Mouse (Mus musculus) forebrain, embryonic 13.5 days (tissue): ENCODE results near the gene Ddx41. TPM values are rescaled to one million over a fixed set of nuclear protein-coding genes. Genes with fewer than 3 reads are reported as not detected.
A peak's percentile ranks its signal among the peaks of the same experiment; 100 is the strongest.

Source experiments
- ATAC-seq: fragments of 200-750 bp; cut with Nextera tagmentation; 2 replicates; pipeline ENCODE4 v1.8.0; 2017
- H3K27ac ChIP-seq: fragments of 300-500 bp; sonication (generic); 2 replicates; pipeline ENCODE4 v1.5.1; 2015; ENCODE audit warnings: inconsistent platforms, mild to moderate bottlenecking, moderate library complexity
- H3K27me3 ChIP-seq: fragments of 300-500 bp; sonication (generic); 2 replicates; pipeline ENCODE4 v1.6.1; 2015; ENCODE audit warnings: mild to moderate bottlenecking, inconsistent platforms
- H3K36me3 ChIP-seq: fragments of 300-500 bp; sonication (generic); 2 replicates; pipeline ENCODE4 v1.6.1; 2015; ENCODE audit warnings: mild to moderate bottlenecking, inconsistent platforms; ENCODE audit not compliant: poor library complexity, severe bottlenecking
- H3K4me1 ChIP-seq: fragments of 300-500 bp; sonication (generic); 2 replicates; pipeline ENCODE4 v1.6.1; 2015; ENCODE audit warnings: inconsistent platforms
- H3K4me2 ChIP-seq: fragments of 300-500 bp; sonication (generic); 2 replicates; pipeline ENCODE4 v1.6.1; 2015; ENCODE audit warnings: inconsistent platforms, mild to moderate bottlenecking, moderate library complexity
- H3K4me3 ChIP-seq: fragments of 300-500 bp; sonication (generic); 2 replicates; pipeline ENCODE4 v1.5.1; 2015; ENCODE audit warnings: mild to moderate bottlenecking, inconsistent platforms
- H3K9ac ChIP-seq: fragments of 300-500 bp; sonication (generic); 2 replicates; pipeline ENCODE4 v1.6.1; 2015; ENCODE audit warnings: mild to moderate bottlenecking, inconsistent platforms
- H3K9me3 ChIP-seq: fragments of 300-500 bp; sonication (generic); replicated peaks from 2 replicates; pipeline ENCODE4 v1.6.1; 2016; ENCODE audit warnings: inconsistent platforms
- WGBS: fragments of 180-500 bp; shearing (Covaris S2); methylation state at CpG from one replicate; pipeline ENCODE4 v1.1.7; 2015; 5-methylcytosine and 5-hydroxymethylcytosine counted together
- polyA plus RNA-seq: library from polyadenylated mRNA; unstranded; fragments of >200 nt; fragmentation: Nextera tagmentation; extraction: Ambion mirVana; gene quantifications from 2 replicates; pipeline ENCODE4 v1.2.1, GENCODE M21; 2015

The Ddx41 gene
- polyA plus RNA-seq, 1 experiment from 2014 or later, result 67.3 TPM

DNA sequence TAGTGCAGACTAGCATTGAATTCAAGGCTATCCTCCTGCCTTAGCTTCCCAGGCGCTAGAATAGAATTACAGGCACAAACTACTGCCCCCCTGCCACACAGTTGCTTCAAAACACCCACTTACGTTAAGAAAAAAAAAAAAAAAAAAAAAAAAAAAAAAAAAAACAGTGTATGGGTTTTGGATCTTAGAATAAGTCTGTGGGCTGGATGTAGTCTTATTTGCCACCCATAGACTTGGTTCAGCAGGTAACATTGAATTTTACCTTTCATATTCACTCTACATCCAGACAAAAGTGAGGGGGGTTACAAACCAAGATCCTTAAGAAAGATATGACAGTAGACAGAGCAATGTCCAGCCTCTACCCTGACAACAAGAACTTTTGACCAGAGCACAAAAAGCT lies 31.5 kb upstream of the Ddx41 start:
- Histone ChIP-seq H3K4me2 (no peak overlapping the region), H3K4me1 (peaks cover 39% of the 10 kb centered on the region), H3K27ac (no peak overlapping the region), H3K9me3 (no peaks in the 10 kb centered on the region), H3K9ac (no peak overlapping the region), H3K36me3 (peaks cover 46% of the 10 kb centered on the region), H3K4me3 (no peak overlapping the region), H3K27me3 (no peaks in the 10 kb centered on the region)
- no peak for ATAC-seq
- 95% methylated on average over 2 of the region's 2 CpGs for WGBS

- no peak overlapping the region; the same call in 1 of the 2 replicates for H3K9ac ChIP-seq
- 85% methylated on average over 6 of the region's 6 CpGs for whole genome bisulfite sequencing
These were observed 30.5 kb upstream of the Ddx41 start for GRCm38 (mm10) chr13:55567001-55567400.

DNA sequence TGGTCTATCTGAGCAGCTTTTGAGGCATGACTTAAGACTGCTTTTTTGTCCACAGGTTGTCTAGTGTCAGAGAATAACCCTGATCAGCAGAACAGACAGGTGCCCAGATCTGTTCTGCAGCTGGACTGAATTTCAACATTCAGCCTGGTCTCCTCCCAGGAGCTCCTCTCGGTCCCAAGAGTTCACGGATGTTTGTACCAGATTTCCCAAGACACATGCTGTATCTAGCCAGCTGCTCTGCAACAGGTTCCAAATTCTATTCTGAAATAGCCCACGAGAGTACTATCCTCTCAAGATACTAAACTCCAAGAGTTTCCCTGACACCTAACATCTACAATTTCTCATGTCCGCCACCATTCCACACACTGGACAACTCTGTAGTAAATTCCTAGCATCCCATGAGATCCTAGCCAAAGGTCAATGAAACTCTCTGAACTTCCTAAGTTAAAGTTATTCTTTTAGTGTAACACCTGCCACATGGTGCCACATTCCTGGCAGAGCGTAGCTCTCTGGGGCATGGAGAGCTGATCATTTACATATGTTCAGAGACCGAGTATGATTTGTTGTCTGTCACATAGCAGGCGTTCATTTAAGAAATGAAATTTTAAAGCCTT lies 26.9 kb upstream of the Ddx41 start:
- H3K27ac ChIP-seq, result no peak overlapping the region
- no peak overlapping the region for H3K4me3 ChIP-seq
- no peak overlapping the region for H3K4me2 ChIP-seq
- H3K9ac ChIP-seq, result no peak overlapping the region
- WGBS, result 96% methylated on average over 7 of the region's 7 CpGs
- H3K4me1 ChIP-seq, result peaks cover 13% of the 10 kb centered on the region
- H3K36me3 ChIP-seq, result peaks cover 48% of the 10 kb centered on the region
- H3K27me3 ChIP-seq, result no peaks in the 10 kb centered on the region
- ATAC-seq, result no peak
- no peaks in the 10 kb centered on the region for H3K9me3 ChIP-seq

More at GRCm38 (mm10) chr13:55567001-55567400, 30.5 kb upstream of the Ddx41 start:
- H3K4me2 ChIP-seq, result no peak overlapping the region
- peaks cover 47% of the 10 kb centered on the region for H3K36me3 ChIP-seq
- H3K9me3 ChIP-seq, result no peaks in the 10 kb centered on the region
- ATAC-seq, result no peak
- H3K27ac ChIP-seq, result no peak overlapping the region
- H3K4me3 ChIP-seq, result 0 out of 2 replicates have a peak overlapping the region, but pooled peaks have one; percentile 3
- no peaks in the 10 kb centered on the region for H3K27me3 ChIP-seq
- H3K4me1 ChIP-seq, result peaks cover 35% of the 10 kb centered on the region

- no peaks in the 10 kb centered on the region for H3K4me1 ChIP-seq
- no peak overlapping the region for H3K27ac ChIP-seq
- 82% methylated on average over 6 of the region's 6 CpGs for whole genome bisulfite sequencing
- H3K9ac ChIP-seq, result no peak overlapping the region
- H3K4me3 ChIP-seq, result no peak overlapping the region
- no peaks in the 10 kb centered on the region for H3K27me3 ChIP-seq
- H3K9me3 ChIP-seq, result no peaks in the 10 kb centered on the region
- H3K4me2 ChIP-seq, result no peak overlapping the region
- peaks cover 50% of the 10 kb centered on the region for H3K36me3 ChIP-seq
- ATAC-seq, result no peak
These were observed 21.0 kb upstream of the Ddx41 start for GRCm38 (mm10) chr13:55557499-55557898.

- Histone ChIP-seq H3K9ac (no peak overlapping the region), H3K36me3 (peaks cover 63% of the 10 kb centered on the region), H3K4me2 (no peak overlapping the region), H3K9me3 (no peaks in the 10 kb centered on the region), H3K4me3 (no peak overlapping the region), H3K27ac (no peak overlapping the region), H3K4me1 (no peaks in the 10 kb centered on the region), H3K27me3 (no peaks in the 10 kb centered on the region)
- no peak for ATAC-seq
- 92% methylated on average over 9 of the region's 9 CpGs for WGBS
These were observed 19.5 kb upstream of the Ddx41 start for GRCm38 (mm10) chr13:55555921-55556320.

GRCm38 (mm10) chr13:55549061-55549460 lies 12.6 kb upstream of the Ddx41 start:
- no peak overlapping the region for H3K9ac ChIP-seq
- no peaks in the 10 kb centered on the region for H3K9me3 ChIP-seq
- no peak overlapping the region for H3K4me2 ChIP-seq
- WGBS, result 90% methylated on average over 15 of the region's 15 CpGs
- ATAC-seq, result no peak
- H3K27me3 ChIP-seq, result no peaks in the 10 kb centered on the region
- no peak overlapping the region for H3K27ac ChIP-seq
- H3K4me1 ChIP-seq, result no peaks in the 10 kb centered on the region
- H3K36me3 ChIP-seq, result peaks cover 98% of the 10 kb centered on the region
- no peak overlapping the region for H3K4me3 ChIP-seq

DNA sequence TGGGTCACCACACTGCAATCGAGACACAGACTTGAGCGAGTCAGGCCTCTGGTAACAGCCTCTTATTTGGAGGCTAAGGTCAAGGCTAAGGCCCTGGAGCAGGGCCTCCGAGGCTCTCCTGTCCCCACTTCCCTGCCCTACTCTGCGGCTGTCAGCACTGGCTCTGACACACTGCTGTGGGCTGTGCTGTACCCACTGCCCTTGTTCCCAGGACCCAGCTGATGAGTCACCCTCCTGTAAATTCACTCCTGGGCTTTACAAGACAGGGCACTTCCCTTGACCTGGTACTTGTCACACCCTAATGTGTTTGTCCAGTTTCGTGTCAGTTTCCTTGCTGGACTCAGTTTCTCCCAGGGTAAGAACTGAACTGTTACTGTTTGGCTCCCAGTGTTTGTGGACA lies 12.0 kb upstream of the Ddx41 start:
- WGBS, result 94% methylated on average over 5 of the region's 5 CpGs
- no peaks in the 10 kb centered on the region for H3K4me1 ChIP-seq
- H3K9ac ChIP-seq, result no peak overlapping the region
- ATAC-seq, result no peak
- no peaks in the 10 kb centered on the region for H3K27me3 ChIP-seq
- peaks cover 98% of the 10 kb centered on the region for H3K36me3 ChIP-seq
- no peak overlapping the region for H3K4me2 ChIP-seq
- no peak overlapping the region for H3K27ac ChIP-seq
- no peak overlapping the region for H3K4me3 ChIP-seq
- H3K9me3 ChIP-seq, result no peaks in the 10 kb centered on the region

GRCm38 (mm10) chr13:55547916-55548315 lies 11.5 kb upstream of the Ddx41 start:
- no peaks in the 10 kb centered on the region for H3K4me1 ChIP-seq
- H3K9ac ChIP-seq, result no peak overlapping the region
- no peaks in the 10 kb centered on the region for H3K9me3 ChIP-seq
- no peak overlapping the region for H3K4me2 ChIP-seq
- no peak overlapping the region for H3K4me3 ChIP-seq
- no peaks in the 10 kb centered on the region for H3K27me3 ChIP-seq
- peaks cover 98% of the 10 kb centered on the region for H3K36me3 ChIP-seq
- WGBS, result 97% methylated on average over 2 of the region's 2 CpGs
- ATAC-seq, result no peak
- no peak overlapping the region for H3K27ac ChIP-seq

DNA sequence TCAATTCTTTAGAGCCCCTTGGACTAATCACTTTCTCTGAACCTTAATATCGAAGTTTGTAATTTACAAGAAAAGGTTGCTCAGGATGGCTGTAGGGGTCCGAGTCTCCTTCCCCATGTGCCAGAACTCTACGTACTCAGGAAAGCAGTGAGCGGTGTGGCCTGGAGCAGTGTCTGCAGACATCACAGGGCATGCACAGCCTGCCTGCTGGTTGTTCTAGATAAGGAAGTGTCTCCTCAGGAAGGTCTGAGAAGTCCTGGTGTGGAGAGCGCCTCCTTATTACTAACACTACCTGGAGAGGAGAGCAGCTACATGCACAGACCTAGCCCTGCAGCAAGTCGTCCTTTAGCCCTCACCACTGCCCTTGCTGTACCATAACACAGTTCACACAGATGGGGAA lies 8.3 kb upstream of the Ddx41 start:
- peaks cover 100% of the 10 kb centered on the region for H3K36me3 ChIP-seq
- no peaks in the 10 kb centered on the region for H3K9me3 ChIP-seq
- no peak overlapping the region for H3K9ac ChIP-seq
- H3K4me2 ChIP-seq, result no peak overlapping the region
- ATAC-seq, result no peak
- no peak overlapping the region for H3K4me3 ChIP-seq
- no peak overlapping the region for H3K27ac ChIP-seq
- no peaks in the 10 kb centered on the region for H3K27me3 ChIP-seq
- WGBS, result 91% methylated on average over 6 of the region's 6 CpGs
- no peaks in the 10 kb centered on the region for H3K4me1 ChIP-seq

DNA sequence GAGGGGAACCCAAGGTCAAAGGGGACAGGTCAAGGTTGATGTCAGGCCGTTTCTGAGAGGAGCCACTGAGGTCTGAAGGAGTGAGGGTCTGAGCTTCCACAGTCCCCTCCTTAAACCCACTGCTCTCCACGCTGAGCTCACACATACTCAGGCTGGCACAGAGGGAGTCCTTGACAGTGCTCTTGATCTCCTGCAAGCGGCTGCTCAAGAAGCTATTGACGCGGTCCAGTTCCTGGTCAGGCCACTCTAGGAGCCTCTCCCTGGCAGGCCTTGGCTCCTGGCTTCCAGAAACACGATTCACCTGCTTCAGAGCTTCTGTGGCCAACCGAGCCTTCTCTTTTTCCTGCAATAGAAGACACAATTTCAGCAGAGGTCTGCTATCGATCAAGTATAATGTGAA lies 7.0 kb upstream of the Ddx41 start:
- Histone ChIP-seq H3K4me3 (no peak overlapping the region), H3K9me3 (no peaks in the 10 kb centered on the region), H3K27me3 (no peaks in the 10 kb centered on the region), H3K9ac (no peak overlapping the region), H3K4me2 (no peak overlapping the region), H3K36me3 (peaks cover 99% of the 10 kb centered on the region), H3K27ac (no peak overlapping the region), H3K4me1 (no peaks in the 10 kb centered on the region)
- WGBS, result 92% methylated on average over 8 of the region's 8 CpGs
- no peak for ATAC-seq

DNA sequence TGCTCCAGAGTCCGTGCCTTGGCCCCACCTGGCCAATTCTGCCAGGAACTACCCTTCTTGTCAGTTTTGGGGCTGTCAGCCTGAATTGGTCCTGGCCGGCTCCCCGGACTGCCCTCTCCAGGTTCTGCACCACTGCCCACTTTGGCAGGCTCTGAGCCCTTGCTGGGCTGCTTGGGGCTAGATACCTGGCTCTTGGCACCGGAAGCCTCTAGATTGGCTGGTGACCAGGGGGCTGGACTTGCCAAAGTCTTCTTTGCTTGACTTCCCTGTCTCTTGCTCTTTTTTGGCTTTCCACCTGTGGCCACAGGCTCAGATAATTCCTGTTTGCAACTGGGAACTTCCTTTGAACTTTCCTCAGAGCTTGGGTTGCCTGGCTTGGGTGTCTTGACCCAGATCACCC lies 6.4 kb upstream of the Ddx41 start:
- Histone ChIP-seq H3K36me3 (peaks cover 99% of the 10 kb centered on the region), H3K4me2 (no peak overlapping the region), H3K9ac (no peak overlapping the region), H3K27me3 (no peaks in the 10 kb centered on the region), H3K9me3 (no peaks in the 10 kb centered on the region), H3K4me3 (no peak overlapping the region), H3K4me1 (no peaks in the 10 kb centered on the region), H3K27ac (no peak overlapping the region)
- ATAC-seq, result no peak
- WGBS, result 94% methylated on average over 4 of the region's 4 CpGs

DNA sequence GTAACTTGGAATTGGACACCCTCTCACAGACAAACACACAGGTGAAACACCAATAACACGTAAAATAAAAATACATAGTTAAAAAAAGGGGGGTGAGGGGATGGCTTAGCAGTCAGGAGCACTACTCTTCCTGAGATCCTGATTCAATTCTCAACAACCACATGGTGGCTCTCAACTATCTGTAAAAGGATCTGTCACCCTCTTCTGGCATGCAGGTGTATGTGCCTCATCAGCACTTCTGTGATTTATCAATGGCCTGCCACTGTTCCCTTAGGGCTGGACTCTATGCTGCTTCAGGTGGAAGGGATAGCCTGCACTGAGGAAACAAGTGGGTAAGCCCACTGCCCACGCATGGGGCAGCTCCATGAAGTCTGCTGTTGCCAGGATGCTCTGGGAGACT lies 4.5 kb upstream of the Ddx41 start:
- H3K9ac ChIP-seq, result no peak overlapping the region
- no peak for ATAC-seq
- 86% methylated on average over 2 of the region's 2 CpGs for whole genome bisulfite sequencing
- H3K27me3 ChIP-seq, result no peaks in the 10 kb centered on the region
- no peaks in the 10 kb centered on the region for H3K9me3 ChIP-seq
- no peak overlapping the region for H3K27ac ChIP-seq
- no peak overlapping the region for H3K4me3 ChIP-seq
- no peak overlapping the region for H3K4me2 ChIP-seq
- peaks cover 3% of the 10 kb centered on the region for H3K4me1 ChIP-seq
- peaks cover 85% of the 10 kb centered on the region for H3K36me3 ChIP-seq

DNA sequence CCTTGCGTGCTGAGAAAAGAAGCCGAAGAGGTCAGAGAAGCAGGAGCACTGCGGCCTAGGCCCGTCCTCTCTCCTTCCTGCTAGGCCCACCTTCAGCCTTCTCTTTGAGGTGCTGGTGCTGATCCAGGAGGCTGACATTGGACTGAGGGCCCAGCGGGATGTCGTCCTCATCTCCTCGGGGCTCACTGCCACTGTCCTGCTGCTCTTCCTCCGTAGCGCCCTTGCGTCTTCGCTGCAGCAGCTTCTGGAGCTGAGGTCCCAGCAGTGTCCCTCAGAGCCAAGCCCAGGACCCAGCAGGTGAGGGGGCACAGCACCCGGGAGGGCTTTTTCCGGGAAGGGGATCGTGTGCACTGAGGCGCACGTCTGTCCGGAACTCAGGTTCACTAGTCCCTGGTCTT lies 663 bp downstream of the Ddx41 start:
- Histone ChIP-seq H3K4me1 (peaks cover 13% of the 10 kb centered on the region), H3K4me3 (peak overlapping the region; percentile 84), H3K27ac (peak overlapping the region; percentile 71), H3K9me3 (no peaks in the 10 kb centered on the region), H3K4me2 (peak overlapping the region; percentile 99), H3K27me3 (no peaks in the 10 kb centered on the region), H3K36me3 (peaks cover 79% of the 10 kb centered on the region), H3K9ac (peak overlapping the region; percentile 89)
- peak; percentile 7; the same call in 1 of the 2 replicates for ATAC-seq
- whole genome bisulfite sequencing, result 17% methylated on average over 17 of the region's 17 CpGs
